Mouse (Mus musculus): ENCODE data around the gene Ssh3.
A peak's percentile ranks its signal among the peaks of the same experiment; 100 is the strongest.

The Ssh3 gene

GRCm38 (mm10) chr19:4268566-4269361, at the start of gene Ssh3:
Gene Ssh3 (minus strand): TSS chr19:4269180.
- DNase-seq (ENCODE audit: low read depth, low spot score): peak; percentile 52

GRCm38 (mm10) chr19:4317181-4317580, 48.2 kb upstream of the Ssh3 start:
- no peak for DNase-seq (ENCODE audit: low read depth, low spot score)

DNA sequence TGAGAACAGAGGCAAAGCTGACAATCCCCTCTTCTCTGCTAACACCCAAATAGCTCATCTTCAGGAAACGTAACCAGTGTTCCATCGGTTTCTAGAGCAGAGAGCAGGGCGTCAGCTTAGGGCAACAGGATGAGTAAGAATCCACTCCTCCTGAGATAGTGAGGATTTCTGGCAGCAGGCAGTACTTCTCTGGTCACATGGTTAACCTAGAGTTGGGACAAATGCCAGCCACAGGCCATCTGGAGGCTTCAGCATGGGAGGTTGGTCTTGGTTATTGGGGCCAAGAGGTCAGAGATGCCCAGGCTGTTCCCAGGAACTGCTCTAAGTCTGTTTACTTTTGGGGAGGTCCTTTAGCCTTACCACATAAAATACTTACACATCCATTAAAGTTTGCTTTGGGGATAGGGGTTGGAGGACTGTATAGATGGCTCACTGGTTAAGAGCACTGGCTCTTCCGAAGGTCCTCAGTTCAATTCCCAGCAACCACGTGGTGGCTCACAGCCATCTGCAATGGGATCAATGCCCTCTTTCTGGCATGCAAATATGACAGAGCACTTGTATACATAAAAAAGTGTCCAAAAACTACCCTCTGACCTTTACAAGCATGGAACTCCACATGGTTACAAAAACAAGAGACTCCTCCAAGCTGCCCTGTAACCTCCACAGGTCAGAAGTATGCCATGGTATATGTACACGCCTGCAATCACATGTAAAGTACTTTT, 46.4 kb upstream of the Ssh3 start:
- no peak for DNase-seq (ENCODE audit: low read depth, low spot score)

- peak; percentile 58 for DNase-seq (ENCODE audit: low read depth, low spot score)
Observed at GRCm38 (mm10) chr19:4309776-4310185, 40.8 kb upstream of the Ssh3 start.

GRCm38 (mm10) chr19:4309302-4309701, 40.3 kb upstream of the Ssh3 start:
- DNase-seq (ENCODE audit: low read depth, low spot score): no peak

GRCm38 (mm10) chr19:4306190-4306577, 37.2 kb upstream of the Ssh3 start, which contains the start of gene Grk2:
Gene Grk2 (minus strand): TSS chr19:4306222.
- no peak for DNase-seq (ENCODE audit: low read depth, low spot score)

DNA sequence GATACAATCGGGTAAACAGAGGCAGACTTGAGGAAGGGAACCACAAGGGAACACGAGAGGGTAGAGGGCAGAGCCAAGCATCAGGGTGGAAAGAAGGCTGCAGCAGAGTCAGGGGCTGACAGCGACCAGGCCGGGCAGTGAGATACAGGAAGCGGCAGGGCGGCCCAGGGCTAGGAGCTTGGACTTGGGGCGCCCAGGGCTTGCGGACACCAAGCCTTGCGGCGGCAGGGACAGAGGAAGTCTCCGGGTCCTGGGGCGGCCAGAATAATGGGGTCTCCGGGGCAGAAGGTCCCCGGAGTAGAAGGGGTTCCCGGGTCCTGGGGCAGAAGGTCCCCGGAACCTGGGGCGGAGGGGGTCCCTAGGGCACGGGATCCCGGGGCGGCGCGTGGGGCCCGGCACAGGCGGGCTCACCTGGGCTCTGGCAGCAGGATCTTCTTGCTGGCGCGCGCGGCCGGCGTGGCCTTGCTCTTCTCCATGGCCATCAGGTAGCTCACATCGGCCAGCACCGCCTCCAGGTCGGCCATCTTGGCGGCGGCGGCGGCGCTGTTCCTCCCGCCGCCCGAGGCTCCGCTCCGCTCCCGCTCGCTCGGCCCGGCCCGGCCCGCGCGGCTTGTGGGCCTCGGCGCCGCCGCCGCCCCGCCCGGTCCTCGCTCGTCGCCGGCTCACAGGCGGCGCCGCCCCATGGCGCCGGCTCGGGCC, 36.7 kb upstream of the Ssh3 start:
- no peak for DNase-seq (ENCODE audit: low read depth, low spot score)

GRCm38 (mm10) chr19:4304871-4305321, 35.9 kb upstream of the Ssh3 start:
- DNase-seq (ENCODE audit: low read depth, low spot score): no peak

DNA sequence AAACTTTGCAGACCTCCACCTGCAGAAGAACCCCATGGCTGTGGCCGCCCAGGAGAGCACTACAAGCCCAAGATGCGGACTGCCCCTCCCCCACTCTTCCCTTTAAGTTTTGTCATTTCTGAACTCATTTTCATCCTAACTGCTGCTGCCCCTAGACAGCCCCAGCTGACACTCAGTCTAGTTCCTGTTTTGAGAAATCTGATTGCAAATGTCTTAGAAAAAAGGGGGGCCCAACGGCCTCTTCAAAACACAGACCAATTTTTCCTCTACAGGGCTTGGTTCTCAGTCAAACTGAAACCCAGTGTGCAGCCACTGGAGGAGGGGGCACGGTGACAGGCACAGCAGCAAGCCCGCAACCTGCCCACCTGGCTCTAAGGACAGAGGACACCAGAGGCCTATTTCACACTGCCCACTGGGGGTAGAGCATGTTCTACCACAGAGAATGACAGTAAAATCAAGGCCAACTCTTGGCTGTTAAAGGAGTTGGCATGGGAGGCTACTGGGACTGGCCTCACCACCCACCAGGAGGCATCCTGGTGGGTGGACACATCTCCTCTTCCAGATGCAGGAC, 35.4 kb upstream of the Ssh3 start:
- no peak for DNase-seq (ENCODE audit: low read depth, low spot score)

DNA sequence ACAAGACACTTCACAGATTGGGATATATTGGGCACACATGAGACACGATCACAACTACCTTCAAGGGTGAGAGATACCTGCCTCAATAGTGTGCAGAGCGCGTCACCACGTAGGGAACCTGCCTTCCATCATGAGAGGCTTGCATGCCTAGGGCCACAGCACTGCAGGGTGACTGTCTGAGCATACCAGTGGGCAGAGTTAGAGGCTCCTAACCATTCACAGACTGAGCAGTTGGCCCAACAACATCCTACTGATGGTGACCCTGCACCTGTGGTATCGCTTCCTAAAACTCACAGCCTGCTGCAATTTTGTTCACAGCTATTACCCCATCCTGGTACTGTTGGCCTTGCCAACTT, 34.6 kb upstream of the Ssh3 start:
- no peak for DNase-seq (ENCODE audit: low read depth, low spot score)

- no peak for DNase-seq (ENCODE audit: low read depth, low spot score)
Observed at GRCm38 (mm10) chr19:4302936-4303639, 34.1 kb upstream of the Ssh3 start.

GRCm38 (mm10) chr19:4301735-4302651, 33.0 kb upstream of the Ssh3 start:
- DNase-seq (ENCODE audit: low read depth, low spot score): peak; percentile 58

- no peak for DNase-seq (ENCODE audit: low read depth, low spot score)
Observed at GRCm38 (mm10) chr19:4300852-4301734, 32.1 kb upstream of the Ssh3 start.

- peak; percentile 65 for DNase-seq (ENCODE audit: low read depth, low spot score)
Observed at GRCm38 (mm10) chr19:4300271-4300704, 31.3 kb upstream of the Ssh3 start.

GRCm38 (mm10) chr19:4299574-4300270, 30.7 kb upstream of the Ssh3 start:
- DNase-seq (ENCODE audit: low read depth, low spot score): no peak

GRCm38 (mm10) chr19:4299126-4299525, 30.1 kb upstream of the Ssh3 start:
- DNase-seq (ENCODE audit: low read depth, low spot score): no peak

GRCm38 (mm10) chr19:4298322-4299121, 29.5 kb upstream of the Ssh3 start:
- DNase-seq (ENCODE audit: low read depth, low spot score): no peak

GRCm38 (mm10) chr19:4297851-4298250, 28.9 kb upstream of the Ssh3 start:
- DNase-seq (ENCODE audit: low read depth, low spot score): no peak

All from telencephalon, adult 2 months (tissue).